Mouse (Mus musculus) olfactory bulb, adult 2 months (tissue): ENCODE data around the gene Calcoco1.

ENCODE experiments used
- CTCF ChIP-seq: fragments of 200-500 bp; IDR thresholded peaks from 2 replicates; pipeline ENCODE4 v1.5.1; 2012; ENCODE audit warnings: low read depth, mild to moderate bottlenecking, low read length, moderate library complexity; ENCODE audit not compliant: insufficient read depth
- POLR2A ChIP-seq: fragments of 200-500 bp; IDR thresholded peaks from 2 replicates; pipeline ENCODE4 v1.6.1; 2012; ENCODE audit warnings: mild to moderate bottlenecking, low read depth, low read length, moderate library complexity; ENCODE audit not compliant: insufficient read depth

GRCm38 (mm10) chr15:102770866-102771265 is 48.9 kb upstream of the Calcoco1 start:
- TF ChIP-seq CTCF (no peak), POLR2A (no peak)
